Mouse (Mus musculus) testis, adult 2 months (tissue): ENCODE data around the gene Foxp1. TPM values are rescaled to one million over a fixed set of nuclear protein-coding genes. Genes with fewer than 3 reads are reported as not detected.

Experiments used
- H3K27ac ChIP-seq: fragments of 200-500 bp; 2 replicates; pipeline ENCODE4 v1.5.1; 2012; ENCODE audit warnings: low read depth, low read length; ENCODE audit not compliant: control insufficient read depth, insufficient read depth
- H3K27me3 ChIP-seq: fragments of 200-500 bp; 2 replicates; pipeline ENCODE4 v1.6.1; 2012; ENCODE audit warnings: mild to moderate bottlenecking, low read length, moderate library complexity; ENCODE audit not compliant: control insufficient read depth, insufficient read depth
- H3K36me3 ChIP-seq: fragments of 200-500 bp; 2 replicates; pipeline ENCODE4 v1.6.1; 2012; ENCODE audit warnings: mild to moderate bottlenecking, low read length; ENCODE audit not compliant: control insufficient read depth, insufficient read depth
- H3K4me1 ChIP-seq: fragments of 200-500 bp; 2 replicates; pipeline ENCODE4 v1.6.1; 2012; ENCODE audit warnings: low read length; ENCODE audit not compliant: control insufficient read depth, insufficient read depth
- H3K4me3 ChIP-seq: fragments of 200-500 bp; 2 replicates; pipeline ENCODE4 v1.5.1; 2012; ENCODE audit warnings: low read depth, mild to moderate bottlenecking, low read length, moderate library complexity, mixed read lengths; ENCODE audit not compliant: control insufficient read depth
- CTCF ChIP-seq: fragments of 200-500 bp; IDR thresholded peaks from 2 replicates; pipeline ENCODE4 v1.5.1; 2012; ENCODE audit warnings: low read depth, mild to moderate bottlenecking, inconsistent platforms, low read length, moderate library complexity; ENCODE audit not compliant: control insufficient read depth, insufficient read depth, insufficient replicate concordance
- POLR2A ChIP-seq: fragments of 200-500 bp; IDR thresholded peaks from 2 replicates; pipeline ENCODE4 v1.6.1; 2012; ENCODE audit warnings: low read depth, mild to moderate bottlenecking, inconsistent platforms, low read length, moderate library complexity; ENCODE audit not compliant: control insufficient read depth
- polyA plus RNA-seq: library from polyadenylated mRNA; depleted of rRNA; stranded (reverse); fragments of >200 nt; gene quantifications from 2 replicates; pipeline ENCODE4 v1.2.3, GENCODE M21; 2012

Foxp1 gene
- polyA plus RNA-seq, 1 experiment, result 34.8 TPM

GRCm38 (mm10) chr6:99481568-99481967, 41.0 kb downstream of the Foxp1 start:
- H3K36me3 ChIP-seq, result no peaks in the 10 kb centered on the region
- no peaks in the 10 kb centered on the region for H3K27me3 ChIP-seq
- no peak overlapping the region for H3K4me3 ChIP-seq
- no peaks in the 10 kb centered on the region for H3K4me1 ChIP-seq
- no peak for TF ChIP-seq POLR2A
- no peak for TF ChIP-seq CTCF
- no peak overlapping the region for H3K27ac ChIP-seq

- no peak overlapping the region for H3K27ac ChIP-seq
- H3K27me3 ChIP-seq, result no peaks in the 10 kb centered on the region
- H3K4me3 ChIP-seq, result no peak overlapping the region
- no peaks in the 10 kb centered on the region for H3K4me1 ChIP-seq
- TF ChIP-seq CTCF (no peak), POLR2A (no peak)
- no peaks in the 10 kb centered on the region for H3K36me3 ChIP-seq
Measured at GRCm38 (mm10) chr6:99478873-99479650, 43.5 kb downstream of the Foxp1 start.

- H3K4me1 ChIP-seq, result no peaks in the 10 kb centered on the region
- H3K27me3 ChIP-seq, result no peaks in the 10 kb centered on the region
- H3K4me3 ChIP-seq, result no peak overlapping the region
- no peaks in the 10 kb centered on the region for H3K36me3 ChIP-seq
- no peak for TF ChIP-seq CTCF
- TF ChIP-seq POLR2A, result no peak
- H3K27ac ChIP-seq, result no peak overlapping the region
Measured at GRCm38 (mm10) chr6:99475040-99475439, 47.5 kb downstream of the Foxp1 start.

- TF ChIP-seq CTCF, result no peak
- TF ChIP-seq POLR2A, result no peak
- no peak overlapping the region for H3K27ac ChIP-seq
Measured at GRCm38 (mm10) chr6:99470906-99471305, 51.6 kb downstream of the Foxp1 start.

GRCm38 (mm10) chr6:99469134-99469834, 53.2 kb downstream of the Foxp1 start:
- no peaks in the 10 kb centered on the region for H3K36me3 ChIP-seq

More at GRCm38 (mm10) chr6:99470906-99471305, 51.6 kb downstream of the Foxp1 start:
- H3K4me1 ChIP-seq, result no peaks in the 10 kb centered on the region
- H3K4me3 ChIP-seq, result no peak overlapping the region
- H3K27me3 ChIP-seq, result no peaks in the 10 kb centered on the region
- H3K36me3 ChIP-seq, result no peaks in the 10 kb centered on the region

GRCm38 (mm10) chr6:99467831-99468230, 54.7 kb downstream of the Foxp1 start:
- Histone ChIP-seq H3K27me3 (no peaks in the 10 kb centered on the region), H3K4me3 (no peak overlapping the region), H3K27ac (no peak overlapping the region), H3K4me1 (no peaks in the 10 kb centered on the region), H3K36me3 (no peaks in the 10 kb centered on the region)
- no peak for TF ChIP-seq CTCF
- no peak for TF ChIP-seq POLR2A

More at GRCm38 (mm10) chr6:99469134-99469834, 53.2 kb downstream of the Foxp1 start:
- no peak for TF ChIP-seq CTCF
- TF ChIP-seq POLR2A, result no peak
- Histone ChIP-seq H3K4me1 (no peaks in the 10 kb centered on the region), H3K27ac (no peak overlapping the region), H3K27me3 (no peaks in the 10 kb centered on the region), H3K4me3 (no peak overlapping the region)

- TF ChIP-seq CTCF (no peak), POLR2A (no peak)
- Histone ChIP-seq H3K36me3 (no peaks in the 10 kb centered on the region), H3K4me1 (no peaks in the 10 kb centered on the region)
Measured at GRCm38 (mm10) chr6:99467109-99467508, 55.4 kb downstream of the Foxp1 start.

GRCm38 (mm10) chr6:99466354-99466753, 56.2 kb downstream of the Foxp1 start:
- H3K4me3 ChIP-seq, result no peak overlapping the region
- H3K4me1 ChIP-seq, result no peaks in the 10 kb centered on the region
- TF ChIP-seq POLR2A (no peak), CTCF (no peak)
- no peaks in the 10 kb centered on the region for H3K36me3 ChIP-seq
- no peaks in the 10 kb centered on the region for H3K27me3 ChIP-seq
- no peak overlapping the region for H3K27ac ChIP-seq

More at GRCm38 (mm10) chr6:99467109-99467508, 55.4 kb downstream of the Foxp1 start:
- Histone ChIP-seq H3K27ac (no peak overlapping the region), H3K27me3 (no peaks in the 10 kb centered on the region), H3K4me3 (no peak overlapping the region)
